Mouse (Mus musculus): Measurements from ENCODE around the gene 1700037H04Rik.

The 1700037H04Rik gene

DNA sequence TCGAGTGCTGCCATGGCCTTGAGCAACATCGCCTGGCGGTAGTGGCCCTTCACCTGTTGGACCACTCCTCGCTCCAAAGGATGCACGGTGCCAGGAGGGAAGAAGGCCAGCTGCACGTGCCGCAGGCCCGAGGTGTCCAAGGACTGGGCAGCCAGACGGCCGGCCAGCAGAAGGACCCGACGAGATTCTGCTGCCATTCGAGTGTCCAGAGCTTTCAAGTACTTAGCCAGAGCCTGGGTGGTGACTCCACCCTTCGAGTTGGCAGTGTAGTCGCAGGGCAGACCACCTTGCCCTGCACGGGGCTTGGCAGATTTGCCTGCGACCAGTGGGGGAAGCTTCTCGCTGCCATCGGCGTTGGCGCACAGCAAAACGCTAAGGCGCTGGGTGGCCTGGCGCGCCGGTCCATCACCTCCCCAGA lies 19.0 kb upstream of the 1700037H04Rik start:
- DNase-seq, result no peak

DNA sequence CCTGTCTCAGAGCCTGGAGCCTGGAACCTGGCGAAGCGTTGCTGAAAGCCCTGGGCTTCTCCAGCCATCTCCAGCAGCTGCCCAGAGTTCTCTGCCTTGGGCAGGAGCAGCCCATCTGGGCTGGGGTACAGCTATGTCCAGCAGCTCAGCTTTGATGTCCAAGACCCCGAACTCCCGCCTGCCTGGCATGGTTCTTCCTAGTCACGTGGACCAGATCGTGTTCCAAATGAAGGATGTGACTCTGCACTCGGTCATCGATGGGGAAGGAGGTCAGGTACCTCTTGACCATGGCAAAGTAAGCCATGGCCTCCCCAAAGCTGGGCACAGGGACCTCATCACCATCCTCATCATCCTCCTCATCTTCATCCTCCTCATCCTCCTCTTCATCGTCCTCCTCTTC lies 18.1 kb upstream of the 1700037H04Rik start:
- no peak for DNase-seq

DNA sequence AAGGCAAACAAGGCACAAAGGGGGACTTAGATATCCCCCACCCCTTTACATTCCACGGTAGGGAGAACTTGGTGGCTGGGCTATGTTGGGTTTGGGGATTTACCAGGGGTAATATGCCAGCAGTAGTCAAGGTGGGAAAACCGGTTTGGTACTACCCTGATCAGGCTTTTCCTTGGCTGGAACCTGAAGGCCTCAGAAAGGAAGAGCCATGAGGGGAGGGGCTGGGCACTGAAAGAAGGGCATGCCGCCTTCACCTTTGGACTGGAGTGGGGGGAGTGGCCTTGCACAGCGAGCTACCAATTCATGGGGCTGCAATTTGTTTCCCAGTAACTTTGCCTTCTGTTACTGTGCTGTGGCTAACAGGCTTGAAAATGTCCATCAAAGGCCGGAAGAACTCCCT lies 16.6 kb upstream of the 1700037H04Rik start:
- DNase-seq, result no peak

DNA sequence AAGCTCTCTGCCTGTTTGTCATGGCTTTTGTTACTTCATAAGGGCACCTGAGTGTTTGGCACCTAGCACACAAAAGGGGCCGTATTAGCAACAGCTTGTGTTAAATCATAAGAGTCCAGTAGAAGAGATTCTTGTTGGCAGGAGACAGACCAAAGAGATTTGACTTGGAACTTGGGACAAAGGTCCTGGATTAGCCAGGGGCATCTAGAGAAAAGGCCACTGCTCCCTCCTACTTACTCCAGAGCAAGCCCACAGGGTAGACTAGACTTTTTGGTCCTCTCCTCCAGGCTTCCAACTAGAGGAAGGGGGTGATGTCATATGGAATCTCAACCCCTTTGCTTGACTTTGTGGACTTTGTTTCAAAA lies 16.0 kb upstream of the 1700037H04Rik start:
- no peak for DNase-seq

DNA sequence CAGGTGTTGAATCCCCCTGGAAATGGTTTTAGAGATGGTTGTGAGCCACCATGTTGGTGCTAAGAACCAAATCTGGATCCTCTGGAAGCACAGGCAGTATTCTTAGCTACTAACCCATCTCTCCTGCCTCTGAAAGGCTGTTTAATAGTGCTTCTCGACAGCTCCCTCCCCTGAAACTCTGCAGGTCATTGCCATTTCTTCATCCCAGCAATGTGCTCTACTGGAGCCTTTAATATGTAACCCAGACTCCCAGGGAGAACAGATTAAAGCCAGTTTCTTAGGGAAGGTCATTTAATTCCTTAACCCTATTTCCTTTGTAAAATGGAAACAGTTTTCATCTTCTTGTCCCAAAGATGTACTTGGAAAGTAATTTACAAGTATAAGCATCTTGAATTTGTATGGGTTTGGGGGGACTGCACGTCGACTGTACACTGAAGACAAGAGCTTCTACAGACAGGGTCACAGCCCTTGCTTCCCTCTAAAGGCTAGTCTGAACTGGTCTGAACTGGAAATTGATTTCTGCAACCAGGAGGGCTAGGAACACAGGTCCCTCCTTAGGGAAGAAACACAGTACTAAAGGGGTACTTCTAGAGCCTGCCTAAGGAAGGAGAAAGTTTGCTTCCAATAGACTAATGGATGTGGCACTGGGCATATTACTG lies 15.5 kb upstream of the 1700037H04Rik start:
- no peak for DNase-seq

DNA sequence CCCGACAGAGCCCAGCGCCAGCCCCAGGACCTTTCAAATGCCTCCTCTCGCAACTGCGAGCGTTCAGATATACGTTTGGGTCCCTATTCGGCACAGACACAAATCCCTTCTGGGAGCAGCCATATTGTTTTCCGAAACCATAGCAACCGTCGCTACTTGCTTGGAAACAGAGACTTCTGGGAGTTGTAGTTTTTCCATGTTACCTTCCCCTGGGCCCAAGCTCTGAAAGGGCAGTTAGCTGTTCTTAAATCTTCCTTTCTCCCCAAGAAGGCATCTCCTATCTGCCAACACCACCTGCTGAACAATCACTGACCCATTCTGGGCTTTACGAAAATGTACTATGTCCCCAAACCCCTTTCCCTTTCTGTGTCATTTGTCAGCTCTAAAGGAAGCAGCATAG lies 14.8 kb upstream of the 1700037H04Rik start:
- DNase-seq, result peak; percentile 86

DNA sequence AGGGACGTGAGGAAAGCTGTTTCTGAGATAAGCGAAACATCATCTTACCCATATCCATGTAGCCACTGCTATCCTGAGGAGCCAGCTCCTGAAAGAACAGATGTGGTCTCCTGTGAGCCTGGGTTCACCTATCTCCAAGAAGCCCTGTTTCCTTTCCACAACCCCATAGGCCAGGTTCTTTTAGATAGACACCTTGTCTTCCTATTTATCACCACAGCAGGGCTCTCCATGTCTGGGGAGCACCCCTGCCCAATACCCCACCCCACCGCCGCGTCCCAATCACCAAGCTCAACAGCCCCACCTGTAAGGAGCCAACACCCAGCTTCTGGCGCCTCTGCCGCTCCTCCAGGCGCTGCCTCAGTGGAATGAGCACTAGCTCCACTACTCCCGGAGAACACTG lies 12.4 kb upstream of the 1700037H04Rik start:
- DNase-seq, result no peak

DNA sequence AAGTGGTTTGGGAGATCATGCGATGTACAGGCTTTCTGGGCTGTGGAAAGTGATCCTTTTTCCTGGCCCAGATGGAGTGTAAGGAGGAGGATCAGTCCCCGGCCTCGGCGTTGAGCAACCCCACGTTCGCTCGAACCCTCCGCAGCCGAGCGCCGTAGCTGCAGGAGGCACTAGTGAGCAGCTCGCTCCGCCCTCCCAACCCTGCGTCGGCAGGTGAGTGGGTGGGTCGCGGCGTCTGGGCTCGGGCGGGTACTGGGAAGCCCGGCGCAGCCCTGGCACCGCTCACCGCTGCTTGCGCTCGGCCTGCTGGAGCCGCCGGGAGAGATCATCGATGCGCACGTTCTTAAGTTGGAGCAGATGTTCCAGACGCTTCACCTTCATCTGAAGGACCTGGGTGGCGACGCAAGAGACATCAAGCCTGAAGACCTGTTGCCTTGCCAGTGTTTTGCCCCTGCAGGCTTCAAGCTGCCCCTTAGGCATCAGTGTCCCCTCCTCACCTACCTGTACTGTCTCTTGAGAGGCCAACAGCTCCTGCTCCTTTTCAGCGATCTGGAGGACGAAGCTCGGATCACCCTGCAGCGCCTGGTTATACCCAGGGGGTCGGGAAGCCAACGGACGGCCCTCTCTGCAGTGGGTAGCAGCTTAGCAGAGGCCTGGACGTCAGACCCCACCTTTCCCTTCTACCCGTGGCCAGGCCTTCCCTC lies 11.7 kb upstream of the 1700037H04Rik start:
- no peak for DNase-seq

DNA sequence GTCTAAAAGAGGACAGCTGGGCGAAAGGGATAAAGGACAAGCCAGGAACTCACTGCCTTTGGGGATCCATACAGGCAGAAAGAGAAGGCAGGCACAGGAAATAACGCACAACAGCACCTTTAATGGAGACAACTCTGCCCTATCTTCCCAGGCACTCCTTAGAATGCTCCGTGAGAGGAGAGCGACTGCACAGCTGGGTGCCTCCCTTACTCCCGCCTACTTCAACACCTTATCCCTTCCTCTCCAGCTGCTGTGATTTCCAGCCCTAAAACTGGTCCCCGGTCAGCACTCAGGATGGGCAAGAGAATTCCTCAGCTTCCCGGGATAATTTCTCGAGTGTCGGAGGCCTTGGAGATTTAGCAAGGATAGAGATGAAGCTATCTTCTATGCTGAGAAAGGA lies 11.1 kb upstream of the 1700037H04Rik start:
- no peak for DNase-seq

DNA sequence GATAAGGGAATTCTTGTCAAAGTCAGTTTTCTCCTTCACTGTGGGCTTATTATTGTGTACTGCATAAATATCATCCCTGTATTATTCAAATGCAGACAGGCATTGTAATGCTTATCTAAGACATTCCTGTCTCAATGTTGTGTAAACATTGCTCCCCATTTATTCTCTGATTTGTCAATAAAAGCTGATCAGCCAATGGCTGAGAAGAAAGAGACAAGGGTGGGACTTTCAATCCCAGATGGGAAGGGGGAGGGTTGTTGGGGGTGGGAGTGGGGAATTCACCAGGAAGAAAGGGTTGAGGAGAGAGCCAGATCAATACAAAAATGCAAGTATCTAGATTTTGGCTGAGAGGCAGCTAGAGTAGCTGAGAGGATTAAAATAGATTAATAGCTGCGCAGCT lies 9.0 kb upstream of the 1700037H04Rik start:
- DNase-seq, result no peak

DNA sequence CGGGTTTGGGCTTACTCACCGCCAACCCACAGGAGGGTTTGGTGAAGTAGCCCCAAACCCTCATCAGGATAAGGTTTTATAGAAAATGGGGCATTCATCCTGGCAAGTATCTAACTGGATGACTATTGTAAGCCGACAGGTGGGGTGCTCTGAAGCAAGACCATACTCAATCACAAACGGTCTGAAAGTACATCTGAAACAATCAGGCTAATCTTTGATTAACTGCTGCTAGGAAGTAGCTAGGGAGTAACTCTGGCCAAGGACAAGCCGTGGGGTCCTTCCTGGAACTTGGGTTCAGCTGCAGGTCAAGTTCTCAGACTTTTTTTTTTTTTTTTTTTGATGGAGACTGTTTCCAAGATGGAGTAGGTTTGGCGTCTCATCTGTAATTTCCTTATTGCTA lies 8.1 kb upstream of the 1700037H04Rik start:
- DNase-seq, result no peak

DNA sequence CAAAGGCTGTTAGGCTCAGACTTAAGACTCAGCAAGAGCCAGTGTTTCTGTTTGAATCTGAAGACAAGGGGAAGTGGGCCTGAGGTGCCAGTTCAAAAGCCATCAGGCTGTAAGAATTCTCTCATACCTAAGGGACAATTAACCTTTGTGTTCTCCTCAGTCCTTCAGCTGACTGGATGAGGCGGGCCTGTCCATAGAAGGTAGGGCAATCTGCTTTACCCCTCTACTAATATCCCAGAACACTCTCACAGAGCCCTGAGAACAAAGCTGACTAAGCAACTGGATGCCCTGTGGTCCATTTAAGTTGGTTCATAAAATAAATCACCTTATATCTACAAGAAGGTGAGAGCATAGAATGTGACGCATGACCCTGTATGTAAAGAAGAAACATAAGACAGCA lies 6.3 kb upstream of the 1700037H04Rik start:
- no peak for DNase-seq

DNA sequence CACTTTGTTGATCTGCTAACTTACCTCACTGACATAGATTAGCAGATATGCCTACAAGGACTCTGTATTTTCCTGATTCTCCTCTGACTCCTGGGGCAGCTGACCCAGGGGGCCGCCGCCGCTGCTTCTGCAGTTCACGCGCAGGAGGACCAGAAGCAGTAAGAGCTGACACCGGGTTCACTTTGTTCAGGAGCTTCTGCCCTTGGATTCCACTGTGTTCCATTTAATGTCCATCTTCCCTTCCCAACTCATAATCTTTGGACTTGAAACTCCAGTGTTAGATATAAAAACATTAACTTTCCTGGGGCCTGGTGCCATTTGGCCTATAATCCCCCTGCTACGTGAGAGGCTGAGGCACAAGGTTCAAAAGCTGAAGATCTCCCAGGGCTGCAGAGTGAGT lies 4.0 kb upstream of the 1700037H04Rik start:
- no peak for DNase-seq

DNA sequence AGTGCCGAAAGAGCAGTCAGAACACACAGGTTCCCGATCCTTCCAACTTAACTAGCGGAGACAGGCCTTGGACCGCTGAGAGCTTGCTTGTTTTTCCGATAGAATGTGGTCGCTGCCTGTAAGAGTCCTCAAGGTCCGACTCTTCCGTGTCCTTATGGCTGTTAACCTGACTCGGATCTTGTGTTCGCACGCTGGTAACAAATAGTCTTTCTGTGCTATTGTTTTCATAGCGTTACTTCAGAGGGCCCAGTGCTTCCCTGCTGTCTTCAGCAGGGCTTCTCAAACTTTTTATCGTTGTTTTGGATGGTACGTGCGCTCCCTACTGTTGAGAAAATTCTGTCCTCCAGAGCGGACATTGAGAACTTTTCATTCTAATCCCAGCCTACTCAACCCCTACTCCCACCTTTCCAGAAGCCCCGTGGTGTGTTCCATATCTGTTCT lies 810 bp upstream of the 1700037H04Rik start:
- no peak for DNase-seq

DNA sequence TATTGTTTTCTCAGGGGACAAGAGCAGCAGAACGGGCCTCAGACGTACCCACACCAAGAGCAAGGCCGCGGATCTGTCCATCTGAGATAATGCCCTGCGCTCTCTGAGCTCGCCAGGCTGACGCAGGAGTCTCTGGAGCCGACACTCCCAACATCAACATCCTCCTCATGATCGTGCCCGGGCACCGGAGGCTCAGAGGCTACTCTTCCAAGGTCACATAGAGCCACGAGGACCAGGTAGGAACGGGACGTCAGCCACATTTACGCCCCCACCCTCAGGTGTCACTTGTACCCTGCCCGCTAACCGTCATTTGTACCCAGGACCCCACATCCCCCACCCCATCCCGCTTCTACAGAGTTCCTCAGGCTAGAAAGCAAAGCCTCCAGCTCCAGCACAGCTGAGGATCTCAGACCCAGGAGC lies 380 bp downstream of the 1700037H04Rik start:
- no peak for DNase-seq

DNA sequence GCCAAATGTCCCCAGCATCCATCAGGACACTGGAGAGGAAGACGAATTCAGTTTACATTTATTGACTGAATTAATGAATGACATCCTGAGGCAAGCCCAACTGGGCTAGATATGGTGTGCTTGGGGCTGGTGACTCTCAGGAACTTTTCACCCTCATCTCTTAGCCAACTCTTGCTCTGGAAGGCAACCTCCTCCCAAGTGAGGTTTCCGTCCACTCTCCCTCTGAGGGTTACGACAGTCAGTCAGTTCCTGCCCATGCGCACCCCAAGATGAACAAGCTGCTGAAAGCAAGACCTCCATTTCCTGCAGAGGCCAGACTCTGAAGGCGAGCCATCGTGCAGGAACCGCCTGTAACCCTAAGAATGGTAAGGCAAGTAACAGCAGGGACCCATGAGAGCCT lies 2.9 kb downstream of the 1700037H04Rik start:
- no peak for DNase-seq

DNA sequence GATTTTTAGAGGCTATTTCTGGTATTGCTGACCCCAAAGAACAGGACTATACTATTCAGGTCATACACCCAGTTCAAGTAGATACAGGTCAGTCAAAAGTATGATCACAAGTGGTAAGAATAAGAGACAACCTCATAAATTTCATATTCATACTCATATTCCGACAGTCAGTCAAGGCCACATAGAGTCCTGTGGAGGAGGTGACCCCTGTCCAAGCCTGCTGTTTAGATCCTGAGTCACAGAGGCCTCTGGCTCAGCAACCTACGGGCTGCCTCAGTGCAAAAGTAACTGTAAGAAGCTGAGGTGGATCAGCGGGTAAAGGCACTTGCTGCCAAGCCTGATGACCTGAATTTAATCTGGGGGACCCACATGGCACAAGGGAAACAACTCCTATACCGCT lies 5.8 kb downstream of the 1700037H04Rik start:
- no peak for DNase-seq

DNA sequence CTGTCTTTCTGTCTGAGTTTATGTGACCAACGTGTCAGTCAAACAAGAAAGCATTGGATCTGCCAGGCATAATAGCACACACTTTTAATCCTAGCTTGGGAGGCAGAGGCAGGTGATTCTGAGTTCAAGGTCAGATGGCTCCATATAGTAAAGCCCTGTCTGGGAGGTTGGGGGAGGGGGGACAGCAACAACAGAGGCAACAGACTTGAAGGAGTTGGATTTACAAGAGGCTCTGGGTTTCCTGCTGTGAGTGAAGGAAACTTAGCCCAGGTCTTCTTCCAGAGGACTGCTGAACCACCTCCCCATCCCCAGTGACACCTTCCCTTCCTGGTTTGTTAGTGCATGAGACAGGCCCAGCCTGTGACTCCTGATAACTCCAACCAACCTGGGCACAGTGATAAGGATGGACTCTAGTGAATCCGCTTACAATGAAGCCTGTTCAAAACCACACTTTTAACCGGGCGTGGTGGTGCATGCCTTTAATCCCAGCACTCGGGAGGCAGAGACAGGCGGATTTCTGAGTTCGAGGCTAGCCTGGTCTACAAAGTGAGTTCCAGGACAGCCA lies 7.6 kb downstream of the 1700037H04Rik start:
- DNase-seq, result no peak

DNA sequence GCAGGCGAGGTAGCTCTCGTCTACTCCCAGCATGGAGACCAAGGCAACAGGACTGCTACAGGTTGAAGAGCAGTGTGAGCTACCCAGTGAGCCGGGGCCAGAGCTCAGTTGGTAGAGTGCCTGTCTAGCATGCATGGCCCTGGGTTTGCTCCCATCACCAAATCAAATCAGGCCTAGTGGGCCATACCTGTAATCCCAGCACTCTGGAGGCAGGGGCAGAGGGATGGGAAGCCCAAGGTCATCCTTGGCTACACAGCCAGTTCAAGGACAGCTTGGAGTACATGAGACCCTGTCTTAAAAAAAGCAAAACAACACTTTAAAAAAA lies 10.7 kb downstream of the 1700037H04Rik start:
- DNase-seq, result no peak

DNA sequence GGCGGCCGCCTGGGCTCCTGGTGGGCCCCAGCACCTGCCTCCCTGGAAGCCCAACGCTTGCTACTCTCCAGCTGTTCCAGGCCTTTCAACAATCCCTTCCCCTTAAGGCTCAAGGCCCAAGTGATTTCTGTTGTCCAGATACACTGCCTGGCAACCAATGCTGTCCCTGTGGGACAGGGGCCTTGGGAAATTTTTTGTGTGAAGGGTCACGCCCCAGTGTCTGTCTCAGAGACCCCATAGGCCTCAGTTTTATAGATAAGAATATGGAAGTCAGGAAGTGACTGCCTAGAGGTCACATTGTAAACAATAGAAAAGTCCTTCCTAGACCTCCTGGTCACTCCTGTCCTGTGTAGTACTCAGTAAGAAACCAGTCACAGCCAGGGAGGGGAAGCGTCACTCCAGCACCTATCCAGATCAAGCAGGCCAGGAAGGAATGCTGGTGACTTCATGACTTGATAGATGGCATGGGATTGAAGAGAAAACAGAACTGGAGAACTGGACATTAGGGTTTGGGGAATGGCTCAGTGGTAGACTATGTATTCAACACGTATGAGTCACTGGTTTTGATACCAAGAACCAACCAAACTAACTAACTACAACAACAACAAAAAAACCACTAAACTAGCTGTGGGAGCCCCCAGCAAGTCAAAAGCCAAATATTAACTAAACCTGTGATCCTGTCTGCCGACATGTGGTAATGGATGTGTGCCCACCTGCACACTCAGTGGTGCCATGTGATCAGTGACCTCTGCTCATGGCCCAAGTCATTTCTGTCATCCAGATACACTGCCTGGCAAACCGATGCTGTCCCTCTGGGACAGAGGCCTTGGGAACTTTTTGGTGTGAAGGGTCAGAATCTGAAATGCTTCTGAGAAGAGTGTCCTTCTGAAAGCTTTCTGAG lies 11.3 kb downstream of the 1700037H04Rik start:
- no peak for DNase-seq

DNA sequence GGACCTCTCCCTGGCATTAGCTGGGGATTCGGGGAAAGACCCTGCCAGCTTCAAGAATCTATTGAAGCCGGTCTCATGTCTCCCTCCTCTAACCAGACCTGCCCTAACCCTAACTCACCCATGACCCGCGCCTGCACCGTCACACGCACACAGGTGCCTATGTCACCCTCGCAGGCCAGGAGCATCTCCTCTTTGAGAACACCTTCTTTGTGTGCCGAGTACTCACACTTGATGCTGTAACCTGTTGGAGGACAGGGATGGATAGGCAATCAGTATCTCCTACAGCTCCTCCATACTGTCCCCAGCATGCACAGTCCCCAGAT lies 12.9 kb downstream of the 1700037H04Rik start:
- no peak for DNase-seq

DNA sequence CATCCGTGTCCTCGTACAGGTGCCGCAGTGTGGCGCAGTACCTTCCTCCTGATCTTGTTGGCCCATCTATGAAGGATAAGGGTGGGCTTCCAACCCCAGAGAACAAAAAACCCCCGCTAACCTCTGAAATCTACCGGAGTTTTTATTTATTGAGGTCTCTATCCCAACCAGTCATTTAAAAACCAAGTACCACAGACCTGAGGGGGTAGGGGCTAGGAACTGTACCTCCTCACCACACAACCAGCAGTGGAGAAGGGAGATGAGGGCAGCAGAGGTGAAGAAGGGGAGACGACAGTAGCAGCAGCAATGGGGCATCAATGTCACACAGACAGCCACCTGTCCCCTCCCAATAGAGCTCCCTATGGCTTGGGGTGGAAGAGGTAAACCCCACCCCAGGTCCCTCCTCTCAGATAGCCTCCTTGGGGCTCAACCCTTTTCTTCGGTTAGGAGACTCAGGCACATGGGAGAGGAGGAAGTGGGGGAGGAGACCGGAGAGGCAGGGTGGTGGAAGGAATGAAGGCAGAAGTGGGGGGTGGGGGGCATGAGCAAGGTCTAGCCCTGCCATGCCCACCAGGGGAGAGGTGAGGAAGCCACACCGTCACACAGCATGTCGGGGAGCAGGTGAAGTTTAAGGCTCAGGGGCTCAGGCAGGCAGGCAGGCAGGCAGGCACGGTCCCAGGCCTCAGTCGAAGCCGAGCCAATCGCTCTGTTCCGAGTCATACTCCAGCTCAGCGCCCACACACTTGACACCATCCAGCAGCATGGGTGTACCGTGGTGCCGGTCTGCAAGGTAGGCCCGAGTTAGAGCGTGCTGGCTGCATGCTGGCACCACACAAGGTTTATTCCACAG lies 13.5 kb downstream of the 1700037H04Rik start:
- no peak for DNase-seq

DNA sequence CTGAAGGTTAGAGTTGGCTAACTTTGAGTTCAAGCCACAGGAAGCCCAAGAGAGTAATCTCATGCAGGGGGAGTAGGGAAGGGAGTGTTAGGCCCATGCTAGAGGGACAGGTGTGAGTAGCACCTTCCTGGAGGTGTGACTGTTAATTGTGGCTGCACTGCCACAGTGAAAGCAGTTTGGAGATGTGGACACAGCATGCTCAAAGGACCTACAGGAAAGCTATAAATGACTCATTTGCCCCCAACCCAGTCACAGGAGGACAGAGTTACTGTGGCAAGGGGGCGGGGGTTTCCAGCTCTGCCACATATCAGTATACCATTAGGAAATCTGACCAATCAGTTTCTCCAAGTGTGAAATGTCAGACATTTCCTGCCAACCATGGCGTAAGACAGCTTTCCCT lies 14.3 kb downstream of the 1700037H04Rik start:
- DNase-seq, result no peak
